Mouse (Mus musculus): ENCODE results near the gene Fads1.
A peak's percentile ranks its signal among the peaks of the same experiment; 100 is the strongest.

Gene Fads1

DNA sequence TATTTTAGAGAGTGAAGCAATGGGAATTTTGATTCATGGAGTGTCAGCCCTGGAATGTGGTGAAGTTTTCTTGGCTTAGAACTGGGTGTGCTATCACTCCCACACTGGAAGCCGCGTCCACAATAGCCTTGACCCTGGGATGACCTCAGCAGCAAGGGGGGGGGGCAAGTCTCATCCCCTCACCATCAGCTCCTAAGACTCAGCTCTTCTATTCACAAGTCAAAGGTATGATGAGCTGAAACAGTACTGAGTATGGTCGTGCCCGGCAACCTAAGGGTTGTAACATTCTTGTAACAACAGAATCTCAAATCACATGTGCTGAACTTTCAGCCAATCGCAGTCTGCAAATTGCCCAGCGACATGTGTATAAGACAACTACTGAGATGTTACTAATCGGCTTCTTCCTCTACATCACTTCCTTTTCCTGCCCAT lies 5.7 kb upstream of the Fads1 start:
- DNase-seq (ENCODE audit: low spot score): no peak

DNA sequence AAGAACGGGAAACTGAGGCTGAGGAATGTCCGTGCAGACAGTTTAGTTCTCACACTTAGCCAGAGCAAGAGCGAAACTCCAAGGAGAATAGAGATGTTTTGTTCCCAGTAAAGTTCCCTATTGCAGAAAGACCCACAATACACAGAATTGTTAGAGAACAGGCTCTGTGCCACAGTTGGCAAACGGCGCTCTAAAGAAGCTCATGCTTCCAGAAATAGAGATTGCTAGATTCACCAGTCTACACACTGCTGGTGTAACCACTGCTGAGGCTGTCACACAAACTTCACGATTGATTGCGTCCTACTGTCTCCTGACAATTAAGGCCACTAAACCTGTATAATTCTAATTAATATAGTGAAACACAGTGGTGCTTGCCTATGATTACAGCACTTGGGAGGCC lies 1.5 kb upstream of the Fads1 start:
- DNase-seq (ENCODE audit: low spot score): peak; percentile 71

- DNase-seq (ENCODE audit: low spot score): no peak
These were observed 546 bp upstream of the Fads1 start for GRCm38 (mm10) chr19:10182142-10182541.

GRCm38 (mm10) chr19:10183299-10183983 lies 753 bp downstream of the Fads1 start:
- DNase-seq (ENCODE audit: low spot score): peak; percentile 80

DNA sequence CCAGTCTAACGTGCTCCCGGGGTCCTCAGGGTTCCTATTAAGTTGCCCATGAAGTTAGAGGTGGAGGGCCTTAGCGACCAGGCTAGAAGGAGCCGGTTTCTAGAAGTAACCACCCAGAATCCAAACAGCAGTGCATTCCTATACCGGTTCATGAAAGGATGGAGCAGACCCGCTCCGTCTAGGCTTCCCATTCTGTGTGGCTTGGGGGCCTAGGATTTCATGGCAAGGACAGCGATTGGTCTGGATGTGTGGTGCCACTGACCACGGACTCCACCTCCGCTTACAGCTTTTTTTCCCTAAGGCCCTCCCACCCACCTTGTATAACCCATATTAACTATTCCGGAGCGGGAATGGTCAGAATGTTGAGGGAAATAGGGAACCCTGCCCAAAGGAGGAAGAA lies 1.4 kb downstream of the Fads1 start:
- DNase-seq (ENCODE audit: low spot score): peak; percentile 37

GRCm38 (mm10) chr19:10185876-10186275 lies 3.2 kb downstream of the Fads1 start:
- no peak for DNase-seq (ENCODE audit: low spot score)

DNA sequence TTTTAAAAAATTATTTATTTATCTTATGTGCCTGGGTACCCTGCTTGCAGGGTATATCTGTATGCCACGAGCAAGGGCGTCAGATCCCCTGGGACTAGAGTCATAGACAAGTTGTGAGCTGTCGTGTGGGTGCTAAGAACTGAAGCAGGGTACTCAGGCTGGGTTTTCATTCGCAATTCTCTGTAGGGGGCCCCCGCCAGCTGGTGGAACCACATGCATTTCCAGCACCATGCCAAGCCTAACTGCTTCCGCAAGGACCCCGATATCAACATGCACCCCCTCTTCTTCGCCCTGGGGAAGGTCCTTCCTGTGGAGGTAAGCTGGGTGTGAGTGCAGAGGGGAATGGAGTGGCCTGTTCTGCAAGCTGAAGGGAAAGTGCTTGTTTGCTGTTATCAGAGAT lies 3.9 kb downstream of the Fads1 start:
- DNase-seq (ENCODE audit: low spot score): no peak

GRCm38 (mm10) chr19:10188281-10188811 lies 5.7 kb downstream of the Fads1 start:
- DNase-seq (ENCODE audit: low spot score): peak; percentile 74

GRCm38 (mm10) chr19:10189022-10189421 lies 6.3 kb downstream of the Fads1 start:
- no peak for DNase-seq (ENCODE audit: low spot score)

DNA sequence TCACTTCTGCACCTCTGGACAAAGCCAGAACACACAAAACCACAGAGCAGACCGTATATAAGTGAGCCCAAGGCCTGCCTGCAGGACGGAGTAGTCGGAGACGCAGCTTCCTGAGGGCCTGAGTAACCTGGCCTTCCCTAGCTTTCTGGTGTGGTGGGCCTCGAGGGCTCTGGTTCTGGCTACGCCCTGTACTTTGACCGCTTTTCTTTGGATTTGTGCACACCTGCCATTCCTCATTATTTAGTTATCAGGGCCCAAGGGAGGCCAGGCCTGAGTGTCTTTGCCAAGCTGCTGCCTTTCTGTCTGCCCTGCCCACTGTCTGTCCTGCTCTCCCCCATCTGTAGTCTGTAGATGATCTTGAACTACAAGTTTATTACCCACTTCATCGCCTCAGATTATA lies 7.3 kb downstream of the Fads1 start:
- DNase-seq (ENCODE audit: low spot score): no peak

DNA sequence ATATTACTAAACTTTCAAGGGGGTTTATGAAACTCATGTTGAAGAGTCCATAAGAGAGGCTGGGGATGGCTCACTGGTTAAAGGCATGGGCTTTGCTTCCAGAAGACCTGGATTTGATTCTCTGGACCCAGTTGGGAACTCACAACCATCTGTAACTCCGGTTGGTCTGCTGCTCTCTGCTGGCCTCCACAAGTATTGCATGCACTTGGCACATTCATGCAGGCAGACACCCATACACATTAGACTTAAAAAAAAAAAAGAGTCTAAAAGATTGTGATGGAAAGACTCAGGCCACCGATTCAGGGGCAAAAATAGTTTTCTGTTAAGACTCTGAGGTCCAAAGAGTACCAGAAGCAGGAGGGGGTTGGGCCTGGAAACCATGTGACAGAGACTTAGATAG lies 8.1 kb downstream of the Fads1 start:
- peak; percentile 79 for DNase-seq (ENCODE audit: low spot score)

DNA sequence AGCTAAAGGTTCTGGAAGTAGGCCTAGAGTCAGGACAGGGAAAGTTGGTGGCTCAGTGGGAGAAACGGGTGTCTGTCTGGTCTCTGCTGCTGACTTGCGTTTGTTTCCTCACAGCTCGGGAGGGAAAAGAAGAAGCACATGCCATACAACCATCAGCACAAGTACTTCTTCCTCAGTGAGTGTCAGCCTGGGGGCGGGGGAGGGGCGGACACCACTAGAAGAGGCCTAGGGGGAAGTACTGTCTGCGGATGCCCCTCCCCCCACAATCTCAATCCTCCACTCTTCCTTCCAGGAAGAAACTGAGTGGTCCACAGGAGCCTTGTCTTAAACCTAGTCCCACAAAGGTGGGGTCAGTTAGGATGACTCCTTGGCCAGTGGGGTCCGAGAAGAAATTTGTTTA lies 8.6 kb downstream of the Fads1 start:
- DNase-seq (ENCODE audit: low spot score): peak; percentile 46

DNA sequence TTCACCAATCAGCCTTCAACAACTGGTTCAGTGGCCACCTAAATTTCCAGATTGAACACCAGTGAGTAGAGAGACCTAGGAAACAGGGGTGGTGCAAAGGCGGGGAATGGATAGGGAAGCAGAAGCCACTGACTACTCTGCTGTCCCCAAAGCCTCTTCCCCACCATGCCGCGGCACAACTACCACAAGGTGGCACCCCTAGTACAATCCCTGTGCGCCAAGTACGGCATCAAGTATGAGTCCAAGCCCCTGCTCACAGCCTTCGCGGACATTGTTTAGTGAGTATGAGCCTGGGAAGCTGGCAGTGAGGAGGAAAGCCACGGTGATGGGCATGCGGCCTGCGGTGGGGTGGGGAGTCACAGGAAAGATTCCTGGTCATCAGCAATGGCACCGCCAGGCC lies 11.6 kb downstream of the Fads1 start:
- DNase-seq (ENCODE audit: low spot score): no peak

DNA sequence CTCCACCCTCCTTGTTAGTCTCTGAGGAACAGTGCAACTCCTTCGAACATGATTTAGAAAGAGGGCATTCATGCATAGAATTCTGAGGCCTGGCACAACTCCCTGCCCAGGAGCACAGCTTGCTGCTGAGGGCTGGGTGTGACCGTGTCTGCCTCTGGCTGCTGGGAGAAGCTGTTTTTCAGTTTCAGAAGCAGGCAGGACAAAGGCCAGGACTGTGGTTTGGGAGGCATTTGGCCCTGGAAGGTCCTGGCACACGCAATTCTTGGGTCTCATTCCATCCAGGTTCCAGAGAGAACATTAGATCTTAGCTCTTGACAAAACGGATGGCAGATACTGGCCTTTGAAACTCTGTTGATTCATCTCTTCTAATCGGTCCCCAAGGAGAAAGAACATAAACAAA lies 12.6 kb downstream of the Fads1 start:
- DNase-seq (ENCODE audit: low spot score): no peak

DNA sequence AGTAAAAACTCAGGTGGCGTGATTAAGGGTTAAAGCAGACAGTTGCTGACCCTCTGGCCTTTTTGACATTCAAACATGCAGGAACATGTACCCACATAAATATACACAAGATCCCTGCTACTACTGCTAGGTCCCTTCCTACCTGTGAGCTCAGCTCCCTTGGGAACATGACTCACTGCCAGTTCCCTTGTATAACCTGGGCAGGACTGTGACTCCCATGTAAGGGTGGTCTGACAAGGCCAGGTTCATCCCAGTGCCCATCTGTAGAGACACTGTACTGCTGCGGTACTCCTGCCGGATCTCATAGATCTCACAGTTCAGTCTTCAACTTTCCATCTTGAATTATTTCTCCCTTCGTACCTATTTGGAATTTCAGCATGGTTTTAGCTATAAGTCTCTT lies 14.4 kb downstream of the Fads1 start:
- no peak for DNase-seq (ENCODE audit: low spot score)

- DNase-seq (ENCODE audit: low spot score): no peak
These were observed 15.6 kb downstream of the Fads1 start for GRCm38 (mm10) chr19:10198286-10198685.

DNA sequence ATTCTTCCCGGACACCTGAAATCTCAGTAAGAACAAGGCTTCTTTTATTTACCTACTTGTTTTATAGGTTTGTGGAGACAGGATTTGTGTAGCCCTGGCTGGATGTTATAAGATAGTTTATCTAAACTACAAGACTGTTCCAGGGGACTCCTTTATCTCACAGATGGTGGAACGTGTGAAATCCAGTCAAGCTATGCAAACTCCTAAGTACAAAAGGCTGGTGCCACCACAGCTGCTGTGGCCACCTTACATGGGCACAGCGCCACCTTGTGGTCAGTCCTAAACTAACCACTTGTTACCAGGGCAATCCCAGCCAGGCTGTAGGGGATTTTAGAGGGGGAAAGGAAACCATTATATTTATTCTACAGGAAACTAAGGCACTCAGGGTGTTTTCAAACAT lies 16.0 kb downstream of the Fads1 start:
- peak; percentile 83 for DNase-seq (ENCODE audit: low spot score)

- no peak for DNase-seq (ENCODE audit: low spot score)
These were observed 20.6 kb downstream of the Fads1 start for GRCm38 (mm10) chr19:10203146-10203847.

DNA sequence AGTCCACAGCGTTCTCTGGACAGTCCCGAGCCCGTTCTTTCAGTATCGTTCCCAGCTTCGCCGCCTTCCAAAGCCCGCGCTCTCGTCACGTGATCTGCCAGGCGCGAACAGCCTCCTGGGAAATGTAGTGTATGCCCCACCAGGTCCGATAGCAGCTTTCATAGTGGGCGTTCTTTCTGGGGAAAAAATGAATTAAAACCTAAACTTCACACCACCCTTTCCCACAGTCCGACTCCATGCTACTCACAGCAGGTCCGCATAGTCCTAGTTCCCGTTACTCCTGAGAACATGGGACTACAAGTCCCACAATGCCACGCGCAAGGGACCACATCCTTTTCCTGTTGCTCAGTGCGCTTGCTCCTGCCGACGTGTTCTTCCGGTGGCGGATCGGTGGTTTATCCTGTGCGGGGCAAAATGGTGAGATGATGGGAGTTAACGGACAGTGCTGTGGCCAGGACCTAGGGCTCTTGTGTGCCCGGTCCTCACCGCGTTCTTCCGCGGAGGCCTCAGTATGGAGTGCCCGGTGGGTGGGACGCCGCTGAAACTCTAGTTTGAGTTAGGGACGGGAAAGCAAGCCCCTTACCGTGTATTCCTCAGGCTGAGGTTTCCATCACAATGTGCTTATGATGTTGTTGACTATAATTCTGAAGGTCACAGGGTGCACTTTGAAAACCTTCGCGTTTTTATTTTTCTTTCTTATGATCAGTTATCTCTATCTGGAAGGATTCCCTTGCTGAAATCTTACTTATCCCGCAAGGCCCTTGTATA lies 21.3 kb downstream of the Fads1 start, which contains the start of the genes Tmem258 and Fen1:
Gene Tmem258 (plus strand): TSS at position 167 of the 768 bp plus-strand sequence.
Gene Fen1 (minus strand): TSS at position 322 of the 768 bp plus-strand sequence.
- DNase-seq (ENCODE audit: low spot score): peak; percentile 95

- DNase-seq (ENCODE audit: low spot score): peak; percentile 77
These were observed 21.9 kb downstream of the Fads1 start for GRCm38 (mm10) chr19:10204616-10205001.

DNA sequence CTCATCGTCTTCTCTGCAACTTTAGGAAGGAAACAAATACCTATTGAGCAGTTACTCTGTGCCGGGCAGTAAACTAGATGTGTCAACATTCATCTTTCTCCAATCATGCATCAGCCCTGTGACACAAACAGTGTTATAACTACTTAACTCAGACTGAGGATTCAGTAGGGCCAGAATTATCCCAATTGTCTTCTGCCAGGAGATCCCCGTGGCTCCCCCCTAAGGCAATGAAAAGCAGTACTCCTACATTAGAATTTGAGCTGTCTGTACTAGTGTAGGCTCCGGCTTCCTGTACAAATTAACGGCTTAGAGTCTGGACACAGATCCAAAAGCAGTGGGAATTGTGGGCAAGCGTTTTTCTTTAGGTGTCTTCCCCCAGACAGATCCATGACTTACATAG lies 22.4 kb downstream of the Fads1 start:
- DNase-seq (ENCODE audit: low spot score): peak; percentile 35

DNA sequence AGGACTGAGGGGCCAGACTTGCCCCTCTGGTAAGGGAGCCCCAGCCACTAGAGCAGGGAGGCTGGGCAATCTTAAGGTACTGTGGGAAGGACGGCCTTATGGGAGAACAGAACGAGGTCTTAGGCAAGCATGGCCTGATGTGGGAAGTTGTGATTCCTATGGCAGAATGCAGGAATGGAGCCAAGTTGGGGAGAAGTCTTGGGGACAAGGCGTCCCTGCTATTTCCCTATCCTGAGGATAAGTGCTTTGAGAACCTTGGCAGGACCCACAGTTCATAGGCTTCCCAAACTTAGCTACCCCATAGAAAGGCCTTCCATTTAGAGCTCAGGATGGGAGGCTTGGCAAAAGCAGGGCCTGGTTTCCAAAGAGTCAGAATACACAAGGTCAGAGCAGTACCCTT lies 26.2 kb downstream of the Fads1 start:
- DNase-seq (ENCODE audit: low spot score): no peak

- no peak for DNase-seq (ENCODE audit: low spot score)
These were observed 28.2 kb downstream of the Fads1 start for GRCm38 (mm10) chr19:10210885-10211284.

All from layer of hippocampus, adult 11-12 months (tissue).